Mouse (Mus musculus): ENCODE measurements around the gene Rnf167. TPM values are rescaled to one million over a fixed set of nuclear protein-coding genes. Genes with fewer than 3 reads are reported as not detected.

Rnf167 gene
- polyA plus RNA-seq (2015; fragmentation: Nextera tagmentation; extraction: Ambion mirVana): 109 and 113 TPM in 2 replicates

GRCm38 (mm10) chr11:70646691-70647650 lies at the start of gene Rnf167, which contains the start of gene Slc25a11:
Gene Rnf167, plus strand, starts transcription at chr11:70647235.
Gene Slc25a11, minus strand, starts transcription at chr11:70647479.
- DNase-seq (ENCODE audit: low spot score) (peak; percentile 99), ATAC-seq (replicated peaks; ENCODE audit: low FRiP score, low read depth) (peak; percentile 84)
- Histone ChIP-seq H3K4me1 (replicated peaks; ENCODE audit: insufficient read depth, low read length) (peaks cover 10% of the 10 kb centered on the region; the same call in 1 of the 2 replicates), H3K36me3 (ENCODE audit: insufficient read depth, low read length) (peaks cover 47% of the 10 kb centered on the region), H3K4me2 (ENCODE audit: low read length) (peak within 1 kb of the TSS; percentile 99), H3K9me3 (replicated peaks; ENCODE audit: low read length) (no peaks in the 10 kb centered on the region), H3K27ac (peak within 1 kb of the TSS; percentile 90), H3K4me3 (replicated peaks; ENCODE audit: low read depth, low read length) (peak within 1 kb of the TSS; percentile 78), H3K9ac (ENCODE audit: low read depth, low read length) (peak within 1 kb of the TSS; percentile 90), H3K27me3 (ENCODE audit: insufficient read depth, low read length) (no peaks in the 10 kb centered on the region)
- TF ChIP-seq CTCF (IDR thresholded peaks at IDR 0.05; ENCODE audit: low read depth): peak; percentile 35; the same call in 1 of the 2 replicates
- WGBS: under 1% methylated on average over 63 of the region's 63 CpGs

GRCm38 (mm10) chr11:70597301-70597700 lies 49.7 kb upstream of the Rnf167 start:
- no peak for DNase-seq (ENCODE audit: low spot score)
- Histone ChIP-seq H3K9ac (ENCODE audit: low read depth, low read length) (no peak overlapping the region), H3K27ac (no peak overlapping the region), H3K4me3 (replicated peaks; ENCODE audit: low read depth, low read length) (no peak overlapping the region), H3K27me3 (ENCODE audit: insufficient read depth, low read length) (no peaks in the 10 kb centered on the region), H3K9me3 (replicated peaks; ENCODE audit: low read length) (no peaks in the 10 kb centered on the region), H3K4me2 (ENCODE audit: low read length) (no peak overlapping the region), H3K36me3 (ENCODE audit: insufficient read depth, low read length) (peaks cover 28% of the 10 kb centered on the region), H3K4me1 (replicated peaks; ENCODE audit: insufficient read depth, low read length) (no peaks in the 10 kb centered on the region)
- 84% methylated on average over 6 of the region's 6 CpGs for WGBS
- no peak for TF ChIP-seq CTCF (IDR thresholded peaks at IDR 0.05; ENCODE audit: low read depth)
- no peak for ATAC-seq (replicated peaks; ENCODE audit: low FRiP score, low read depth)

GRCm38 (mm10) chr11:70598451-70598953 lies 48.5 kb upstream of the Rnf167 start:
- Histone ChIP-seq H3K4me1 (replicated peaks; ENCODE audit: insufficient read depth, low read length) (no peaks in the 10 kb centered on the region), H3K9ac (ENCODE audit: low read depth, low read length) (no peak overlapping the region), H3K9me3 (replicated peaks; ENCODE audit: low read length) (no peaks in the 10 kb centered on the region), H3K36me3 (ENCODE audit: insufficient read depth, low read length) (peaks cover 33% of the 10 kb centered on the region), H3K4me2 (ENCODE audit: low read length) (no peak overlapping the region), H3K27ac (no peak overlapping the region), H3K27me3 (ENCODE audit: insufficient read depth, low read length) (no peaks in the 10 kb centered on the region), H3K4me3 (replicated peaks; ENCODE audit: low read depth, low read length) (no peak overlapping the region)
- no peak for ATAC-seq (replicated peaks; ENCODE audit: low FRiP score, low read depth)
- 89% methylated on average over 9 of the region's 9 CpGs for WGBS
- no peak for TF ChIP-seq CTCF (IDR thresholded peaks at IDR 0.05; ENCODE audit: low read depth)
- DNase-seq (ENCODE audit: low spot score): no peak

GRCm38 (mm10) chr11:70605024-70605566 lies 41.9 kb upstream of the Rnf167 start:
- Histone ChIP-seq H3K4me2 (ENCODE audit: low read length) (no peak overlapping the region), H3K36me3 (ENCODE audit: insufficient read depth, low read length) (peaks cover 64% of the 10 kb centered on the region), H3K9ac (ENCODE audit: low read depth, low read length) (no peak overlapping the region), H3K27ac (no peak overlapping the region), H3K4me1 (replicated peaks; ENCODE audit: insufficient read depth, low read length) (no peaks in the 10 kb centered on the region), H3K9me3 (replicated peaks; ENCODE audit: low read length) (no peaks in the 10 kb centered on the region), H3K4me3 (replicated peaks; ENCODE audit: low read depth, low read length) (no peak overlapping the region), H3K27me3 (ENCODE audit: insufficient read depth, low read length) (no peaks in the 10 kb centered on the region)
- DNase-seq (ENCODE audit: low spot score): peak; percentile 79
- WGBS: 52% methylated on average over 14 of the region's 14 CpGs
- ATAC-seq (replicated peaks; ENCODE audit: low FRiP score, low read depth): no peak
- peak; percentile 93 for TF ChIP-seq CTCF (IDR thresholded peaks at IDR 0.05; ENCODE audit: low read depth)

- H3K9me3 ChIP-seq (replicated peaks; ENCODE audit: low read length): no peaks in the 10 kb centered on the region
- peaks cover 77% of the 10 kb centered on the region for H3K36me3 ChIP-seq (ENCODE audit: insufficient read depth, low read length)
- no peak overlapping the region for H3K27ac ChIP-seq
- DNase-seq (ENCODE audit: low spot score) (no peak), ATAC-seq (replicated peaks; ENCODE audit: low FRiP score, low read depth) (no peak)
- 74% methylated on average over 12 of the region's 12 CpGs for WGBS
- no peaks in the 10 kb centered on the region for H3K4me1 ChIP-seq (replicated peaks; ENCODE audit: insufficient read depth, low read length)
- H3K4me2 ChIP-seq (ENCODE audit: low read length): no peak overlapping the region
- no peak overlapping the region for H3K4me3 ChIP-seq (replicated peaks; ENCODE audit: low read depth, low read length)
- no peak for TF ChIP-seq CTCF (IDR thresholded peaks at IDR 0.05; ENCODE audit: low read depth)
- no peak overlapping the region for H3K9ac ChIP-seq (ENCODE audit: low read depth, low read length)
- H3K27me3 ChIP-seq (ENCODE audit: insufficient read depth, low read length): no peaks in the 10 kb centered on the region
Measured at GRCm38 (mm10) chr11:70606717-70607116, 40.3 kb upstream of the Rnf167 start.

- Histone ChIP-seq H3K27ac (no peak overlapping the region), H3K36me3 (ENCODE audit: insufficient read depth, low read length) (peaks cover 77% of the 10 kb centered on the region), H3K9ac (ENCODE audit: low read depth, low read length) (no peak overlapping the region), H3K27me3 (ENCODE audit: insufficient read depth, low read length) (no peaks in the 10 kb centered on the region), H3K4me1 (replicated peaks; ENCODE audit: insufficient read depth, low read length) (no peaks in the 10 kb centered on the region), H3K4me2 (ENCODE audit: low read length) (no peak overlapping the region), H3K9me3 (replicated peaks; ENCODE audit: low read length) (no peaks in the 10 kb centered on the region), H3K4me3 (replicated peaks; ENCODE audit: low read depth, low read length) (no peak overlapping the region)
- ATAC-seq (replicated peaks; ENCODE audit: low FRiP score, low read depth): no peak
- DNase-seq (ENCODE audit: low spot score): no peak
- TF ChIP-seq CTCF (IDR thresholded peaks at IDR 0.05; ENCODE audit: low read depth): no peak
- 92% methylated on average over 9 of the region's 9 CpGs for whole genome bisulfite sequencing
Measured at GRCm38 (mm10) chr11:70607611-70608010, 39.4 kb upstream of the Rnf167 start.

Measured in kidney, postnatal 0 days (tissue).